Mouse (Mus musculus): ENCODE measurements around the gene Ifne. TPM values are rescaled to one million over a fixed set of nuclear protein-coding genes. Genes with fewer than 3 reads are reported as not detected.

Gene Ifne
- polyA plus RNA-seq (2012; ENCODE audit: low replicate concordance): not detected in 2 replicates

DNA sequence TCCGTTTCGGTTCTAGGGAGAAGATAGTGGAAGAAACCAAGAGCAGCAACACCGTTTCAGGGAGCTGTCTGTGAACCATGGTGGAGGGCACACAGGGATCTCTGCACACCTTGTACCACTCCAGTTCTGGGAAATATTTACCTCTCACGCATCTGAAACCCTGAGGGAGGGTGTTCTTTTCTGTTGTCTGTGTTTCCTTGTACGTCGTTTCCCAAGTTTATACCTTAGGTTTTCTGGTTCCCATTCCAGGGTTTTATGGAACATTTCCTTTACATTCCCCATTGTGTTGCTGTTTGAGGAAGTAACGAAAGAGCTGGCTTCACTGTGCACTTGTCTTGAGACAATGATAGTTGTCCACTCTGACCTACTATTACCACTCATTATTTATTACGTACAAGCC lies at the start of gene Ifne:
TSS of gene Ifne (minus strand) at position 101 of the 400 bp plus-strand sequence.

GRCm38 (mm10) chr4:88849698-88850097 lies 30.3 kb downstream of the Ifne start, which contains the start of gene Ifna1:
Gene Ifna1, plus strand, starts transcription at chr4:88850087.

DNA sequence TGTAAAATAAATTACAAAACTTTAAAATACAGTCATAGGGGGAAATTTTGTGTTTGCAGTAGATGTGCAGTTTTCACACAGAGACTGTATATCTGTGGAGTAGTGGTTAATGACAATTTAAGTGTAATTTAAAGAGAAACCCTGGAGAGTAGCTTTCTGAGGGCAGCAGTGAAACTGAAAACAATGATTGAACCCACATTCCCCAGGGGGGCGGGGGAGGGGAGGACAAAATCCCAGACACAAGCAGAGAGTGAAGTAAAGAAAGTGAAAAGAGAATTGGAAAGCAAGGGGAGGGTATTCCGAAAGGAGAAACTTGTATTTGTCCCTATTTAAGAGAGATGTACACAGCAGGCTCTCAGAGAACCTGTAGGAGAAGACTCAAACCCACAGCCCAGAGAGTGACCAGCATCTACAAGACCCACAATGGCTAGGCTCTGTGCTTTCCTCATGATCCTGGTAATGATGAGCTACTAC lies 38.5 kb downstream of the Ifne start, which contains the start of gene Ifna4:
TSS of gene Ifna4 (plus strand) at position 424 of the 474 bp plus-strand sequence.

GRCm38 (mm10) chr4:88835225-88835624 lies 44.8 kb downstream of the Ifne start, which contains the start of gene Ifna5:
Gene Ifna5, plus strand, starts transcription at chr4:88835525.

Other genes with a start within 250 kb of the Ifne start
- not detected in 2 replicates for gene C87499, start 245.8 kb downstream of the Ifne start, polyA plus RNA-seq (2012; ENCODE audit: low replicate concordance)
- not detected in 2 replicates for gene Ifna13, start 235.7 kb downstream of the Ifne start, polyA plus RNA-seq (2012; ENCODE audit: low replicate concordance)
- not detected in 2 replicates for gene Ifna16, start 203.3 kb downstream of the Ifne start, polyA plus RNA-seq (2012; ENCODE audit: low replicate concordance)
- not detected in 2 replicates for gene Ifna2, start 196.3 kb downstream of the Ifne start, polyA plus RNA-seq (2012; ENCODE audit: low replicate concordance)
- not detected in 2 replicates for gene Ifnab, start 188.8 kb downstream of the Ifne start, polyA plus RNA-seq (2012; ENCODE audit: low replicate concordance)
- 0.11 and 0.58 TPM in 2 replicates for gene Gm26566, start 158.4 kb downstream of the Ifne start, polyA plus RNA-seq (2012; ENCODE audit: low replicate concordance)
- 6.5 and 7.8 TPM in 2 replicates for gene Klhl9, start 157.7 kb downstream of the Ifne start, polyA plus RNA-seq (2012; ENCODE audit: low replicate concordance)
- not detected in 2 replicates for gene Gm13271, start 125.3 kb downstream of the Ifne start, polyA plus RNA-seq (2012; ENCODE audit: low replicate concordance)
- gene Gm13283, start 120.1 kb downstream of the Ifne start, polyA plus RNA-seq (2012; ENCODE audit: low replicate concordance): not detected in 2 replicates
- gene Gm13290, start 106.4 kb downstream of the Ifne start, polyA plus RNA-seq (2012; ENCODE audit: low replicate concordance): not detected in 2 replicates
- gene Gm13289, start 103.3 kb downstream of the Ifne start, polyA plus RNA-seq (2012; ENCODE audit: low replicate concordance): not detected in 2 replicates
- gene Gm13272, start 100.4 kb downstream of the Ifne start, polyA plus RNA-seq (2012; ENCODE audit: low replicate concordance): not detected in 2 replicates
- gene Ifnz, start 98.1 kb downstream of the Ifne start, polyA plus RNA-seq (2012; ENCODE audit: low replicate concordance): not detected in 2 replicates
- gene Gm13276, start 94.5 kb downstream of the Ifne start, polyA plus RNA-seq (2012; ENCODE audit: low replicate concordance): not detected in 2 replicates
- gene Gm13277, start 91.6 kb downstream of the Ifne start, polyA plus RNA-seq (2012; ENCODE audit: low replicate concordance): not detected in 2 replicates
- not detected in 2 replicates for gene Gm13278, start 88.7 kb downstream of the Ifne start, polyA plus RNA-seq (2012; ENCODE audit: low replicate concordance)
- gene Gm13275, start 85.7 kb downstream of the Ifne start, polyA plus RNA-seq (2012; ENCODE audit: low replicate concordance): not detected in 2 replicates
- gene Gm13279, start 82.8 kb downstream of the Ifne start, polyA plus RNA-seq (2012; ENCODE audit: low replicate concordance): not detected in 2 replicates
- gene Gm13285, start 80.5 kb downstream of the Ifne start, polyA plus RNA-seq (2012; ENCODE audit: low replicate concordance): not detected in 2 replicates
- gene Gm13287, start 76.9 kb downstream of the Ifne start, polyA plus RNA-seq (2012; ENCODE audit: low replicate concordance): not detected in 2 replicates
- not detected in 2 replicates for gene Gm13288, start 74.7 kb downstream of the Ifne start, polyA plus RNA-seq (2012; ENCODE audit: low replicate concordance)
- not detected in 2 replicates for gene Ifna7, start 64.0 kb downstream of the Ifne start, polyA plus RNA-seq (2012; ENCODE audit: low replicate concordance)
- gene Ifna11, start 60.2 kb downstream of the Ifne start, polyA plus RNA-seq (2012; ENCODE audit: low replicate concordance): not detected in 2 replicates
- not detected in 2 replicates for gene Ifna6, start 52.8 kb downstream of the Ifne start, polyA plus RNA-seq (2012; ENCODE audit: low replicate concordance)
- gene Ifna5, start 44.7 kb downstream of the Ifne start, polyA plus RNA-seq (2012; ENCODE audit: low replicate concordance): not detected in 2 replicates
- not detected in 2 replicates for gene Ifna4, start 38.3 kb downstream of the Ifne start, polyA plus RNA-seq (2012; ENCODE audit: low replicate concordance)
- gene Ifna1, start 30.1 kb downstream of the Ifne start, polyA plus RNA-seq (2012; ENCODE audit: low replicate concordance): not detected in 2 replicates

All from hematopoietic multipotent progenitor cell, adult 10-12 weeks (in vitro differentiated cells).